Mouse (Mus musculus): ENCODE measurements at regions not wholly inside any gene's neighbourhood (a gene's known extent, or its start where the extent isn't known, plus 50 kb on each side); places are given as distances from the start of the nearest gene placed in this dataset.

GRCm38 (mm10) chr7:69770313-69770979, 596.1 kb downstream of the Nr2f2 start:
- peaks cover 52% of the 10 kb centered on the region for H3K9me3 ChIP-seq (replicated peaks; ENCODE audit: low read length)
- no peaks in the 10 kb centered on the region for H3K79me2 ChIP-seq (replicated peaks; ENCODE audit: control insufficient read depth, extremely low read depth, insufficient read depth, poor library complexity, severe bottlenecking)
- no peak overlapping the region for H3K4me3 ChIP-seq (replicated peaks in 1 of 3; ENCODE audit: low read depth in 2 of 3, low read length in 2 of 3, poor library complexity in 1 of 3)
- no peak for DNase-seq (ENCODE audit: extremely low read depth)
- dilution Hi-C loops (cut with MboI; ENCODE audit: extremely low pct_ligation_motif_present, extremely low pct_unique_long_range_greater_than_20kb, low sequenced_read_pairs) = no loop called here
- in situ Hi-C loops (cut with MboI; ENCODE audit: low pct_ligation_motif_present, low pct_unique_long_range_greater_than_20kb, low sequenced_read_pairs) = no loop called here
- H3K4me1 ChIP-seq (ENCODE audit: control insufficient read depth in 1 of 2, insufficient read depth in 2 of 2) = no peaks in the 10 kb centered on the region
- no peaks in the 10 kb centered on the region for H3K36me3 ChIP-seq (replicated peaks in 1 of 2; ENCODE audit: control insufficient read depth in 1 of 2, insufficient read depth in 1 of 2, low read length in 1 of 2)
- H3K27me3 ChIP-seq (replicated peaks) = no peaks in the 10 kb centered on the region
- H3K9ac ChIP-seq (ENCODE audit: insufficient read depth, low read depth) = no peak overlapping the region
- TF ChIP-seq POLR2AphosphoS2 (IDR thresholded peaks at IDR 0.05; ENCODE audit: low read depth, low read length) = no peak
- TF ChIP-seq RAD21 (IDR thresholded peaks at IDR 0.05; ENCODE audit: low read depth, low read length) = no peak
- TF ChIP-seq ZKSCAN1 (IDR thresholded peaks at IDR 0.05; ENCODE audit: borderline replicate concordance, low read depth, low read length) = no peak
- no peak overlapping the region for H3K4me2 ChIP-seq (ENCODE audit: insufficient read depth, low read depth, poor library complexity, severe bottlenecking)
- H3K27ac ChIP-seq (ENCODE audit: insufficient read depth, low read depth) = no peak overlapping the region

- H3K4me3 ChIP-seq (replicated peaks in 1 of 3; ENCODE audit: low read depth in 2 of 3, low read length in 2 of 3, poor library complexity in 1 of 3) = no peak overlapping the region
- no peaks in the 10 kb centered on the region for H3K36me3 ChIP-seq (replicated peaks in 1 of 2; ENCODE audit: control insufficient read depth in 1 of 2, insufficient read depth in 1 of 2, low read length in 1 of 2)
- DNase-seq (ENCODE audit: extremely low read depth) = no peak
- dilution Hi-C loops (cut with MboI; ENCODE audit: extremely low pct_ligation_motif_present, extremely low pct_unique_long_range_greater_than_20kb, low sequenced_read_pairs) (no loop called here), in situ Hi-C loops (cut with MboI; ENCODE audit: low pct_ligation_motif_present, low pct_unique_long_range_greater_than_20kb, low sequenced_read_pairs) (no loop called here)
- TF ChIP-seq NRF1 (IDR thresholded peaks at IDR 0.05; ENCODE audit: low read depth, low read length) (no peak), CHD2 (IDR thresholded peaks at IDR 0.05; ENCODE audit: low read length) (no peak), CHD1 (IDR thresholded peaks at IDR 0.05; ENCODE audit: low read depth, low read length) (no peak), PAX5 (IDR thresholded peaks at IDR 0.05; ENCODE audit: low read length) (no peak), ZMIZ1 (IDR thresholded peaks at IDR 0.05; ENCODE audit: low read depth, low read length) (no peak)
- H3K27me3 ChIP-seq (replicated peaks) = no peaks in the 10 kb centered on the region
- H3K9me3 ChIP-seq (replicated peaks; ENCODE audit: low read length) = peaks cover 39% of the 10 kb centered on the region
- no peaks in the 10 kb centered on the region for H3K79me2 ChIP-seq (replicated peaks; ENCODE audit: control insufficient read depth, extremely low read depth, insufficient read depth, poor library complexity, severe bottlenecking)
- no peak overlapping the region for H3K4me2 ChIP-seq (ENCODE audit: insufficient read depth, low read depth, poor library complexity, severe bottlenecking)
- H3K9ac ChIP-seq (ENCODE audit: insufficient read depth, low read depth) = no peak overlapping the region
- no peaks in the 10 kb centered on the region for H3K4me1 ChIP-seq (ENCODE audit: control insufficient read depth in 1 of 2, insufficient read depth in 2 of 2)
- H3K27ac ChIP-seq (ENCODE audit: insufficient read depth, low read depth) = no peak overlapping the region
Measured at GRCm38 (mm10) chr7:69766451-69766850, 600.1 kb downstream of the Nr2f2 start.

GRCm38 (mm10) chr7:69740495-69740894, 626.0 kb downstream of the Nr2f2 start:
- Histone ChIP-seq H3K4me3 (replicated peaks in 1 of 3; ENCODE audit: low read depth in 2 of 3, low read length in 2 of 3, poor library complexity in 1 of 3) (no peak overlapping the region), H3K27me3 (replicated peaks) (no peaks in the 10 kb centered on the region), H3K4me1 (ENCODE audit: control insufficient read depth in 1 of 2, insufficient read depth in 2 of 2) (no peaks in the 10 kb centered on the region), H3K9ac (ENCODE audit: insufficient read depth, low read depth) (no peak overlapping the region), H3K36me3 (replicated peaks in 1 of 2; ENCODE audit: control insufficient read depth in 1 of 2, insufficient read depth in 1 of 2, low read length in 1 of 2) (no peaks in the 10 kb centered on the region), H3K79me2 (replicated peaks; ENCODE audit: control insufficient read depth, extremely low read depth, insufficient read depth, poor library complexity, severe bottlenecking) (no peaks in the 10 kb centered on the region), H3K27ac (ENCODE audit: insufficient read depth, low read depth) (no peak overlapping the region), H3K9me3 (replicated peaks; ENCODE audit: low read length) (peaks cover 32% of the 10 kb centered on the region), H3K4me2 (ENCODE audit: insufficient read depth, low read depth, poor library complexity, severe bottlenecking) (no peak overlapping the region)
- no peak for TF ChIP-seq JUN (IDR thresholded peaks at IDR 0.05; ENCODE audit: insufficient read depth, low read depth, low read length)
- TF ChIP-seq MEF2A (IDR thresholded peaks at IDR 0.05; ENCODE audit: borderline replicate concordance, low read depth, low read length) = no peak
- dilution Hi-C loops (cut with MboI; ENCODE audit: extremely low pct_ligation_motif_present, extremely low pct_unique_long_range_greater_than_20kb, low sequenced_read_pairs) = no loop called here
- in situ Hi-C loops (cut with MboI; ENCODE audit: low pct_ligation_motif_present, low pct_unique_long_range_greater_than_20kb, low sequenced_read_pairs) = no loop called here
- DNase-seq (ENCODE audit: extremely low read depth) = no peak

Measured in CH12.LX (cell line).